Mouse (Mus musculus): ENCODE data around the gene Tmem253. TPM values are rescaled to one million over a fixed set of nuclear protein-coding genes. Genes with fewer than 3 reads are reported as not detected.
"Not testable (repeated sequence)": the region's sequence is repeated elsewhere in the genome, so short reads cannot be mapped to it uniquely, and the experiment has no call there.

Tmem253 gene
- polyA plus RNA-seq, 1 experiment from 2014 or later = 0.66 TPM

GRCm38 (mm10) chr14:52043446-52043845, 28.0 kb downstream of the Tmem253 start:
- no peak overlapping the region for H3K4me2 ChIP-seq (replicated peaks; ENCODE audit: low read depth, low read length)
- H3K27ac ChIP-seq (ENCODE audit: low read length) = no peak overlapping the region
- no peak for ATAC-seq
- H3K27me3 ChIP-seq (replicated peaks; ENCODE audit: insufficient read depth, low read length) = no peaks in the 10 kb centered on the region
- WGBS = 54% methylated on average over 6 of the region's 6 CpGs
- H3K36me3 ChIP-seq (ENCODE audit: insufficient read depth, low read length) = no peaks in the 10 kb centered on the region
- H3K9ac ChIP-seq (replicated peaks; ENCODE audit: low read depth) = no peak overlapping the region
- no peak for DNase-seq (ENCODE audit: low spot score)
- no peaks in the 10 kb centered on the region for H3K4me1 ChIP-seq (ENCODE audit: insufficient read depth, low read depth, low read length)
- H3K4me3 ChIP-seq (ENCODE audit: low read depth, low read length) = no peak overlapping the region
- TF ChIP-seq EP300 (IDR thresholded peaks at IDR 0.05) (no peak), CTCF (IDR thresholded peaks at IDR 0.05) (no peak)
- H3K9me3 ChIP-seq (ENCODE audit: low read length) = no peaks in the 10 kb centered on the region

DNA sequence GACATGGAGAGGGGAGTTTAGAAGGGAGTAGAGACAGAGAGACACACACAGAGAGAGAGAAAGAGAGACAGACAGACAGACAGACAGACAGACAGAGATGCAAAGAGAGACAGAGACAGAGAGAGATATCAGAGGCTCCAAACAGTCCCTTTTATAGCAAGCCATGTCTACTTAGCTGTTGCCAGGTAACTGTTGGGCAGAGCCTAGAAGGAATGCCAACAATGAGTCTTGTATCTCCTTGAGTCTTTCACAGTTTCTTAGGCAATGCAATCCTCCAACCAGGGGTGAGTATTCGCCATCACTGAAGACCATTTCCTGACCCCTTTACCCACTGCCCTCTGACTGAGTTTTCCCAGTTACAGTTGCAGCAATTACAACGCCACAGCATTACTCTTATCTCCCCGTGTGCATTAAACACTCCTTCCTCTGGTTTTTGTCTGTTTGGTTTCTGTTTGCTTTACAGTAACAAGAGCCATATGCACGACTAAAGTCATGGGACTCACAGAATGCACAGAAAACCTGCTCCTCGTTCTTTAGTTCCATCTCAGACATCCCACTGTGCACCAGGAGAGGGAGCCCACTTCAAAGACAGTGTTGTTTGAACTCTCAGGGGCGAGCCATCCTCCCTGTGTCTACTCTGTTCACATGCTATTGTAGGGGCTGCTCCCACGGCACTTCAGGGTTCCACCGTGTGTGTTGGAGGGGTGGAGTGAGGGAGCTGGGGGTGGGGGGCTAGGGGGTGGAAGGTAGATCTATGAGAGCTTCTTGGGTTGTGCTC, 29.6 kb downstream of the Tmem253 start:
- H3K27me3 ChIP-seq (replicated peaks; ENCODE audit: insufficient read depth, low read length) = no peaks in the 10 kb centered on the region
- peak; percentile 71 for ATAC-seq
- no peaks in the 10 kb centered on the region for H3K4me1 ChIP-seq (ENCODE audit: insufficient read depth, low read depth, low read length)
- no peak overlapping the region for H3K27ac ChIP-seq (ENCODE audit: low read length)
- no peaks in the 10 kb centered on the region for H3K9me3 ChIP-seq (ENCODE audit: low read length)
- H3K36me3 ChIP-seq (ENCODE audit: insufficient read depth, low read length) = no peaks in the 10 kb centered on the region
- whole genome bisulfite sequencing = 4% methylated on average over 8 of the region's 8 CpGs
- peak; percentile 46 for DNase-seq (ENCODE audit: low spot score)
- no peak for TF ChIP-seq EP300 (IDR thresholded peaks at IDR 0.05)
- peak; percentile 70 for TF ChIP-seq CTCF (IDR thresholded peaks at IDR 0.05)
- H3K4me3 ChIP-seq (ENCODE audit: low read depth, low read length) = no peak overlapping the region
- no peak overlapping the region; the same call in 1 of the 2 replicates for H3K4me2 ChIP-seq (replicated peaks; ENCODE audit: low read depth, low read length)
- no peak overlapping the region for H3K9ac ChIP-seq (replicated peaks; ENCODE audit: low read depth)

DNA sequence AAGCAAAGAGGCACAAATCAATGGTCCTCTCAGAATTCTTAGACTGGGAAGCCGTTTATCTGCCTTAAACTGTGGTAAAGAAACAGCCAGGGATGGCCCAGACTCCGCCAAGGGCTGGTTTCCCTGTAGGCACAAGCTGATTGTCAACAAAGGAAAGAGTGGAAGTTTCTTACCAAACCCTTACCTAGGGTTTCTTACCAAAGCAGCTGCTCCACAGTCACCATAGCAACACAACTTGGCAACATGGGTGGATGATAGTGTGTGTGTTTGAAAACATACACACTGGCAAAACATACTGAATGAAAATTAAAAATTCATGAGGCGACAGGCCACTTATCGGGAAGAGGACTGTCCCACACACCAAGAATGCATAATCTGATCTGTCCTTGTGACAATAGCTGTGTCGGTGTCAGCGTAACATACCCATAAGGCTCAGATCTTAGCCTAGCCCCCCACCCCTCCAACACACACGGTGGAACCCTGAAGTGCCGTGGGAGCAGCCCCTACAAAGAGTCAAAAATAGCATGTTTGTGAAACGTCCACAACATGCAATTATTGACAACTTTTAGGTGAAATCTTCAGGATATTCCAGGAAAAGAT, 30.6 kb downstream of the Tmem253 start:
- no peaks in the 10 kb centered on the region for H3K9me3 ChIP-seq (ENCODE audit: low read length)
- no peak overlapping the region for H3K27ac ChIP-seq (ENCODE audit: low read length)
- no peaks in the 10 kb centered on the region for H3K36me3 ChIP-seq (ENCODE audit: insufficient read depth, low read length)
- no peak overlapping the region for H3K4me2 ChIP-seq (replicated peaks; ENCODE audit: low read depth, low read length)
- 67% methylated on average over 9 of the region's 9 CpGs for WGBS
- no peaks in the 10 kb centered on the region for H3K27me3 ChIP-seq (replicated peaks; ENCODE audit: insufficient read depth, low read length)
- DNase-seq (ENCODE audit: low spot score) (no peak), ATAC-seq (no peak)
- H3K4me1 ChIP-seq (ENCODE audit: insufficient read depth, low read depth, low read length) = no peaks in the 10 kb centered on the region
- TF ChIP-seq EP300 (IDR thresholded peaks at IDR 0.05) (no peak), CTCF (IDR thresholded peaks at IDR 0.05) (no peak)
- no peak overlapping the region for H3K9ac ChIP-seq (replicated peaks; ENCODE audit: low read depth)
- no peak overlapping the region for H3K4me3 ChIP-seq (ENCODE audit: low read depth, low read length)

DNA sequence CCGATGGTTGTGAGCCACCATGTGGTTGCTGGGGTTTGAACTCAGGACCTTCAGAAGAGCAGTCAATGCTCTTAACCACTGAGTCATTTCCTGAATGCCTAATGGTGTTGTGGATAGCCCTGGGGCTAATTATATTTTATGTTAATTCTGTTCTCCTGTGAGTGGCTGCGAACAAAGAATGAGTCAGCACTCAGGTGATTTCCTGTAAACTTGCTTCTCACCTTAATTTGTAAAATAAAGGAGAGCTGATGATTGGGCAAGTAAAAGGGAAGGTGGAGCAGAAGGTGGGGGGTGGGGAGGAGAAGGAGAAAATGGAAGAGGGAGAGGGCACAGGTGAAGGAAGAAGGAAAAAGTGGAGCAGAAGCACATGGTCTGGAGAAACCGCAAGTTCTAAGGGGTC, 37.3 kb downstream of the Tmem253 start:
- not testable (repeated sequence) for ATAC-seq; DNase-seq (ENCODE audit: low spot score)

DNA sequence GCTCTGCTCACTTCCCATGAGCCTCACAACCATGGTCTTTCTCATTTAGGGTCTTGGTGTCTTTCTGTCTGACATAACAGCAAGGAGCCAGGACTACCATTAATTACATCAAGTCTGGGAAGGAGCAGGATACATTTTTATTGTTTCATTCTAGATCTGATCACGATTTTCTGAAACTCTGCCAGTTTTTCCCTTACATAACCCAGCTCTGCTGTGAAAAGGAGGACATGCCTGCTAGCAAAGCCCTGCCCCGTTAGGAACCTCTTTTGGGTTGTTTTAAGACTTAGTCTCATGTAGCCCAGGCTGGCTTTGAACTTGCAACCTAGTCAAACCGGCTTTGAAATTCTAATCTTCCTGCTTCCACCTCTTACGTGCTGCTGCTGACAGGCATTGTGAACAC, 44.5 kb downstream of the Tmem253 start:
- 49% methylated on average over 4 of the region's 4 CpGs for WGBS
- TF ChIP-seq EP300 (IDR thresholded peaks at IDR 0.05) (no peak), CTCF (IDR thresholded peaks at IDR 0.05) (no peak)
- no peaks in the 10 kb centered on the region for H3K9me3 ChIP-seq (ENCODE audit: low read length)
- no peak overlapping the region for H3K4me3 ChIP-seq (ENCODE audit: low read depth, low read length)
- no peak overlapping the region for H3K27ac ChIP-seq (ENCODE audit: low read length)
- no peak for DNase-seq (ENCODE audit: low spot score)
- no peak overlapping the region for H3K4me2 ChIP-seq (replicated peaks; ENCODE audit: low read depth, low read length)
- H3K27me3 ChIP-seq (replicated peaks; ENCODE audit: insufficient read depth, low read length) = no peaks in the 10 kb centered on the region
- no peak for ATAC-seq
- no peak overlapping the region for H3K9ac ChIP-seq (replicated peaks; ENCODE audit: low read depth)
- H3K4me1 ChIP-seq (ENCODE audit: insufficient read depth, low read depth, low read length) = no peaks in the 10 kb centered on the region
- H3K36me3 ChIP-seq (ENCODE audit: insufficient read depth, low read length) = no peaks in the 10 kb centered on the region

More for the DNA sequence above, 37.3 kb downstream of the Tmem253 start:
- not testable (repeated sequence) for H3K27me3 ChIP-seq (replicated peaks; ENCODE audit: insufficient read depth, low read length); H3K4me1 ChIP-seq (ENCODE audit: insufficient read depth, low read depth, low read length); H3K9me3 ChIP-seq (ENCODE audit: low read length); H3K9ac ChIP-seq (replicated peaks; ENCODE audit: low read depth); H3K4me3 ChIP-seq (ENCODE audit: low read depth, low read length); H3K4me2 ChIP-seq (replicated peaks; ENCODE audit: low read depth, low read length); H3K36me3 ChIP-seq (ENCODE audit: insufficient read depth, low read length); H3K27ac ChIP-seq (ENCODE audit: low read length)
- WGBS = 89% methylated on average over 3 of the region's 3 CpGs

DNA sequence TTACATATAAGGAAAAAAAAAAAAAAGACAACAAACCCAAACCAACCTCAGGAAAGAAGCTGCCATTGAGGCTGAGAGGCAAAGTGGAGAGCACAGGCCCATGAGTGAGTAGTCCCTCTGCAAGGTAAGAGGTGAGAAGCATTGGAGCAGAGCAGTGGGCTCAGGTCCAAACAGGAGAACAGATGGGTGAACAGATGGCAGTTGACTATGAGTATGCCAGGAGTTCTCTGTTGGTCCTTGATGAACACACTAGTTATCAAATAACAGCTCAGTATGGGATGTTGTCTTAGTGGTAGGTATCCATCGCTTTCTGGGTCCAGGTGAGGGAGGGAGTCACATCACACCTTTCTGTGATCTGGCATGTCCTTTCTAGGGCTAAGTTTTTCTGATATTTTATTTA, 45.3 kb downstream of the Tmem253 start:
- ATAC-seq = no peak
- no peaks in the 10 kb centered on the region for H3K27me3 ChIP-seq (replicated peaks; ENCODE audit: insufficient read depth, low read length)
- no peak overlapping the region for H3K27ac ChIP-seq (ENCODE audit: low read length)
- no peaks in the 10 kb centered on the region for H3K36me3 ChIP-seq (ENCODE audit: insufficient read depth, low read length)
- WGBS = 75% methylated on average over 1 of the region's 1 CpGs
- TF ChIP-seq CTCF (IDR thresholded peaks at IDR 0.05) = no peak
- DNase-seq (ENCODE audit: low spot score) = no peak
- no peak overlapping the region for H3K4me2 ChIP-seq (replicated peaks; ENCODE audit: low read depth, low read length)
- no peak overlapping the region for H3K9ac ChIP-seq (replicated peaks; ENCODE audit: low read depth)
- no peak overlapping the region for H3K4me3 ChIP-seq (ENCODE audit: low read depth, low read length)
- H3K9me3 ChIP-seq (ENCODE audit: low read length) = no peaks in the 10 kb centered on the region
- H3K4me1 ChIP-seq (ENCODE audit: insufficient read depth, low read depth, low read length) = no peaks in the 10 kb centered on the region
